8 mouse cellular contexts compared by ENCODE assay signal in genomic region chr15:83432231-83433031, GRCm38 (mm10). TPM values are rescaled to one million over a fixed set of nuclear protein-coding genes. Genes with fewer than 3 reads are reported as not detected.
DNase-seq lines count a peak whose midpoint lies in the region; ATAC-seq and TF ChIP-seq lines count a peak whose summit lies in the region.

No protein-coding gene starts in this region.

- no peak overlapping the region for H3K4me2 ChIP-seq in embryonic facial prominence, embryonic 11.5 days (ENCODE audit: low read depth, low read length)
- no peak overlapping the region for H3K4me2 ChIP-seq in limb, embryonic 14.5 days (replicated peaks; ENCODE audit: low read depth, low read length, severe bottlenecking)
- no peak overlapping the region for H3K4me2 ChIP-seq in midbrain, postnatal 0 days (ENCODE audit: low read depth, low read length, poor library complexity, severe bottlenecking)

- whole genome bisulfite sequencing in embryonic facial prominence, embryonic 11.5 days: 67% methylated on average over 15 of the region's 15 CpGs
- WGBS in embryonic facial prominence, embryonic 10.5 days: 66% methylated on average over 15 of the region's 15 CpGs
- 48% methylated on average over 15 of the region's 15 CpGs for WGBS in limb, embryonic 14.5 days
- 67% methylated on average over 15 of the region's 15 CpGs for WGBS in midbrain, postnatal 0 days

- no peaks in the 10 kb centered on the region for H3K9me3 ChIP-seq in embryonic facial prominence, embryonic 11.5 days (replicated peaks; ENCODE audit: control insufficient read depth, low read length)
- H3K9me3 ChIP-seq in embryonic facial prominence, embryonic 10.5 days: no peaks in the 10 kb centered on the region
- no peaks in the 10 kb centered on the region for H3K9me3 ChIP-seq in limb, embryonic 14.5 days (ENCODE audit: control insufficient read depth, low read length)
- no peaks in the 10 kb centered on the region for H3K9me3 ChIP-seq in midbrain, postnatal 0 days (ENCODE audit: low read length)

- ATAC-seq in embryonic facial prominence, embryonic 11.5 days (replicated peaks; ENCODE audit: insufficient number of reproducible peaks, low FRiP score, low TSS enrichment, low read depth): no peak
- no peak for ATAC-seq in limb, embryonic 14.5 days (ENCODE audit: low FRiP score, low read depth)
- ATAC-seq in midbrain, postnatal 0 days (ENCODE audit: low FRiP score): no peak

- H3K4me1 ChIP-seq in embryonic facial prominence, embryonic 11.5 days (ENCODE audit: control insufficient read depth, insufficient read depth, low read length): no peaks in the 10 kb centered on the region
- H3K4me1 ChIP-seq in embryonic facial prominence, embryonic 10.5 days: peaks cover 31% of the 10 kb centered on the region
- H3K4me1 ChIP-seq in cortical plate, adult 2 months (ENCODE audit: control insufficient read depth, insufficient read depth, low read length): peaks cover 18% of the 10 kb centered on the region
- H3K4me1 ChIP-seq in limb, embryonic 14.5 days (ENCODE audit: control insufficient read depth, insufficient read depth, low read length): peaks cover 33% of the 10 kb centered on the region
- 0 out of 2 replicates have a peak, but pooled peaks cover 3% of the 10 kb centered on the region for H3K4me1 ChIP-seq in midbrain, postnatal 0 days (ENCODE audit: insufficient read depth, low read length)

- no peaks in the 10 kb centered on the region for H3K27me3 ChIP-seq in embryonic facial prominence, embryonic 11.5 days (ENCODE audit: control insufficient read depth, insufficient read depth, low read length)
- no peaks in the 10 kb centered on the region for H3K27me3 ChIP-seq in embryonic facial prominence, embryonic 10.5 days (replicated peaks; ENCODE audit: low read depth, poor library complexity, severe bottlenecking)
- H3K27me3 ChIP-seq in limb, embryonic 14.5 days (ENCODE audit: control insufficient read depth, insufficient read depth, low read length): no peaks in the 10 kb centered on the region
- no peaks in the 10 kb centered on the region for H3K27me3 ChIP-seq in midbrain, postnatal 0 days (ENCODE audit: insufficient read depth, low read length)

- no peak overlapping the region; the same call in 1 of the 2 replicates for H3K9ac ChIP-seq in embryonic facial prominence, embryonic 11.5 days (replicated peaks; ENCODE audit: low read length)
- no peak overlapping the region for H3K9ac ChIP-seq in limb, embryonic 14.5 days (ENCODE audit: low read depth, low read length, severe bottlenecking)
- no peak overlapping the region for H3K9ac ChIP-seq in midbrain, postnatal 0 days (replicated peaks; ENCODE audit: low read length, poor library complexity, severe bottlenecking)

- H3K4me3 ChIP-seq in embryonic facial prominence, embryonic 11.5 days (ENCODE audit: low read depth, low read length): no peak overlapping the region
- H3K4me3 ChIP-seq in embryonic facial prominence, embryonic 10.5 days: no peak overlapping the region
- no peak overlapping the region; the same call in 1 of the 2 replicates for H3K4me3 ChIP-seq in cortical plate, adult 2 months (ENCODE audit: insufficient read depth, low read length)
- H3K4me3 ChIP-seq in limb, embryonic 14.5 days (replicated peaks; ENCODE audit: low read length): no peak overlapping the region
- no peak overlapping the region for H3K4me3 ChIP-seq in midbrain, postnatal 0 days (ENCODE audit: low read depth, low read length)

- TF ChIP-seq CTCF in cortical plate, adult 2 months (IDR thresholded peaks at IDR 0.05; ENCODE audit: extremely low read depth, insufficient read depth, low read length): no peak
- TF ChIP-seq CTCF in midbrain, postnatal 0 days (IDR thresholded peaks at IDR 0.05): no peak

- no peak for DNase-seq in embryonic facial prominence, embryonic 11.5 days (ENCODE audit: low spot score)
- DNase-seq in embryonic facial prominence, embryonic 10.5 days (ENCODE audit: low spot score): no peak
- peak; percentile 80 for DNase-seq in heart, postnatal 10 days
- DNase-seq in limb, embryonic 14.5 days (ENCODE audit: low spot score): no peak
- peak; percentile 84 for DNase-seq in skeletal muscle tissue, adult 2 months (ENCODE audit: low read depth, low spot score)
- DNase-seq in retina, embryonic 14.5 days (ENCODE audit: low spot score): no peak
- DNase-seq in midbrain, postnatal 0 days (ENCODE audit: low spot score): no peak

- intact Hi-C loops in heart, postnatal 10 days (cut with DNase I): loop anchor here (2.0 kb wide), 1 partner anchor 32 kb away; the partner anchor contains the start of gene Pacsin2

- no peak for TF ChIP-seq POLR2A in cortical plate, adult 2 months (IDR thresholded peaks at IDR 0.05; ENCODE audit: extremely low read depth, insufficient read depth, low read length)
- TF ChIP-seq POLR2A in limb, embryonic 14.5 days (IDR thresholded peaks at IDR 0.05; ENCODE audit: borderline replicate concordance, extremely low read depth, insufficient read depth, insufficient read length): no peak

- 0 out of 2 replicates have a peak overlapping the region, but pooled peaks have one; percentile 16 for H3K27ac ChIP-seq in embryonic facial prominence, embryonic 11.5 days (replicated peaks; ENCODE audit: low read depth, low read length)
- H3K27ac ChIP-seq in embryonic facial prominence, embryonic 10.5 days (replicated peaks): no peak overlapping the region; the same call in 1 of the 2 replicates
- peak overlapping the region; percentile 70 for H3K27ac ChIP-seq in cortical plate, adult 2 months (ENCODE audit: insufficient read depth, low read length)
- H3K27ac ChIP-seq in limb, embryonic 14.5 days (replicated peaks; ENCODE audit: low read depth, low read length): peak overlapping the region; percentile 10; the same call in 1 of the 2 replicates
- H3K27ac ChIP-seq in midbrain, postnatal 0 days (ENCODE audit: low read depth, low read length): no peak overlapping the region

- no peaks in the 10 kb centered on the region for H3K36me3 ChIP-seq in embryonic facial prominence, embryonic 11.5 days (replicated peaks; ENCODE audit: control insufficient read depth, insufficient read depth, low read depth, low read length)
- H3K36me3 ChIP-seq in embryonic facial prominence, embryonic 10.5 days (replicated peaks): no peaks in the 10 kb centered on the region
- H3K36me3 ChIP-seq in limb, embryonic 14.5 days (ENCODE audit: control insufficient read depth, insufficient read depth, low read length): no peaks in the 10 kb centered on the region
- H3K36me3 ChIP-seq in midbrain, postnatal 0 days (ENCODE audit: insufficient read depth, low read length): no peaks in the 10 kb centered on the region

RNA-seq across cellular contexts. Expression of gene Pacsin2, which starts 32.0 kb away (rescaled TPM):
- polyA plus RNA-seq in embryonic facial prominence, embryonic 11.5 days (2014; fragmentation: Nextera tagmentation; extraction: Ambion mirVana): 41.7 and 41.9 TPM in 2 replicates
- polyA plus RNA-seq in embryonic facial prominence, embryonic 10.5 days (2016; fragmentation: Nextera tagmentation; extraction: Ambion mirVana): 60.7 and 61.7 TPM in 2 replicates
- 84.4 and 87.8 TPM in 2 replicates for polyA plus RNA-seq in cortical plate, adult 2 months (2012; rRNA removed)
- total RNA-seq in heart, postnatal 10 days (2021): 100 to 1,000 TPM; 162 to 168 TPM
- polyA plus RNA-seq in limb, embryonic 14.5 days (2012; rRNA removed): 51.7 and 58.4 TPM in 2 replicates
- polyA plus RNA-seq in limb, embryonic 14.5 days (2014; fragmentation: Nextera tagmentation; extraction: Ambion mirVana): 41.6 and 43.3 TPM in 2 replicates
- total RNA-seq in midbrain, postnatal 0 days (2014; rRNA removed): 14.6 and 21.3 TPM in 2 replicates
- 16.2 and 16.7 TPM in 2 replicates for polyA plus RNA-seq in midbrain, postnatal 0 days (2015; fragmentation: Nextera tagmentation; extraction: Ambion mirVana)

Comparison
In these comparisons a context has a peak if more than half of its experiments do, and no peak if none do; other contexts are left out.
1. H3K27ac ChIP-seq: peak in embryonic facial prominence, embryonic 11.5 days (single experiment), cortical plate, adult 2 months (single experiment) and limb, embryonic 14.5 days (single experiment); none in embryonic facial prominence, embryonic 10.5 days (single experiment) and midbrain, postnatal 0 days (single experiment).
2. DNase-seq: peak in heart, postnatal 10 days (2 of 2) and skeletal muscle tissue, adult 2 months (single experiment); none in embryonic facial prominence, embryonic 11.5 days (single experiment), embryonic facial prominence, embryonic 10.5 days (single experiment), limb, embryonic 14.5 days (single experiment), retina, embryonic 14.5 days (single experiment) and midbrain, postnatal 0 days (single experiment).